Mouse (Mus musculus) CH12F3 (cell line): Measurements from ENCODE around the gene Idh3a.
"Not testable (repeated sequence)": the region's sequence is repeated elsewhere in the genome, so short reads cannot be mapped to it uniquely, and the experiment has no call there.

Experiments
- in situ Hi-C: fragments of 300-500 bp; cut with MboI; formaldehyde crosslinking; loops from 2 replicates; pipeline ENCODE4 v1.14.3; 2020; ENCODE audit warnings: low sequenced_read_pairs

Idh3a gene

DNA sequence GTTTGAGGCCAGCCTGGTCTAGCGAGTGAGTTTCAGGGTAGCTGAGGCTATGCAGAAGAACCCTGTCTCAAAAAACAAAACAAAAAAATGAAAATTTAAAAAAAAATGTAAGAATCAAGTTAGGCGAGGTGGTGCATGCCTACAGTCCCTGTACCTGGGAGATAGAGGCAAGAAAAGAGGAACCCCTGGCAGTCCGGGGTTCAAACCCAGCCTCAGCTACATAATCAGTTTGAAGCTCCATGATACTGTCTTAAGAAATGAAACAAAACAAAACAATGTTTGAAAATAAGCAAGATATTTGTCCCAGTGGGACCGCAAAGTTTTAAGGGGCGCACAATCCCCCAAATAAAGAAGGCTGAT, 315 bp upstream of the Idh3a start:
- in situ Hi-C loops, result no loop called here

DNA sequence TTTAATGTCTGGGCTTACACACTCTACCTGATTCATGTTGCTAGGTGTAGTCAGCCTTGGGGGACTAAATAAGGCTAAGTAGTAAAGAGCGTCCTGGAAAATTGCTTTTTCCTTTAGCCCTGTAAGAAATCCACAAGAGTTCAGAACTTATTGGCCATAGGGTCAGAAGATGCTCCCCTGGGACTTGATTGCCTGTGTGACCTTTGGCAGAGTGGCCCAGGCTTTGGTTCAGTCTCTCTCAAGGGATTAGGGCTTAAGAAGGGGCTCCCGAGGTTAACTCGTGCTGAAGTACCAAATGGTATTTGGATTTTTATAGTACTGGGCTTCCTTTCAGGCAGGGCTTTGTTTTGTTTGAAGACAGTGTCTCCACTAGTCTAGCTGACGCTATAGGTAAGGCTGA, 1.7 kb downstream of the Idh3a start:
- in situ Hi-C loops, result no loop called here

DNA sequence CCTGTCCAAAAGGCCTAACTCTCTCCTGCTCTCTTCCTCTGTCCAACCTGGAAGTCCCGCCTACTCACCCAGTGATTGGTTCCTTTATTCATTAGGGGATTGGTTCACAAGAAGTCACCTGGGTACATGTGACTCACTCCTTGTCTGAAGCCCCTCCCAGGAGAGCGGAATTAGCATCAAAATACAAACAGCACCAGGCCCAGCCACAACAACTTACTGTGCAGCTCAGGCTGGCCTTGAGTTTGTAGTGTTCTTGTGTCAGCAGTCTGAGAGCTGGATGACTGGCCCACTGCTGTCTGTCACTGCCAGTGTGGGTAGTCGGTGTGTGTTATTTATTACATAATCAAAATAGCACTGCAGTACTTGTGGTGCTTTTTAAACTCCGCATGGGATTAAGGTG, 7.5 kb downstream of the Idh3a start:
- in situ Hi-C loops, result not testable (repeated sequence)

DNA sequence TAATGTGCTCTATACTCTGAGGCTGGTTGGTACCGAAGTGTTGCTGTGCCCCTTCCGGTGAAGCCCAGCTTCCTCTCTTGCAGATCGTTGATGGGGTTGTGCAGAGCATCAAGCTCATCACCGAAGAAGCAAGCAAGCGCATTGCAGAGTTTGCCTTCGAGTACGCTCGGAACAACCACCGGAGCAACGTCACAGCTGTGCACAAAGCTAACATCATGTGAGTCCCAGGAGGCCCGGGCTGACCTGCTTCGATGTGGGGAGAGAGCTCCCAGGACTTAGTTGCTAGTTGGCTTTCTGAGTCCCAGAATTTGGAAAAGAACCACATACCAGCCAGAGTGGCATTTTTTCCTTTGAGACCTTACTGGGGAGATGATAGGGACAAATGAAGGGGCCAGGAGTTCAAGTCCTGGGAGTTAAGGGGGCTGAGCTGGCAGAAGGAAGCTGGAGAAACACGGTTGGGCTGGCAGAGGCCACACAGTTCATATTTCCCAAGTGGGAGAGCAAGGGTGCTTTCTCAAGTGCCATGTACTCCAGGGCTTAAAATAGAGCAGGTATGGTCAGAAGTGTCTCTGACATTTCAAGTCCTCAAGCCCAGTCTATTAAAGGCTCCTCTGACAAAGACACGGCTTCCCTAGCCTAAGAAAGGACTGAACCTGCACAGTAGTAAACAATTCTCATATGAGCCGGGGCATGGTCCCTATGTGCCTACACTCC, 10.8 kb downstream of the Idh3a start:
- in situ Hi-C loops, result no loop called here

DNA sequence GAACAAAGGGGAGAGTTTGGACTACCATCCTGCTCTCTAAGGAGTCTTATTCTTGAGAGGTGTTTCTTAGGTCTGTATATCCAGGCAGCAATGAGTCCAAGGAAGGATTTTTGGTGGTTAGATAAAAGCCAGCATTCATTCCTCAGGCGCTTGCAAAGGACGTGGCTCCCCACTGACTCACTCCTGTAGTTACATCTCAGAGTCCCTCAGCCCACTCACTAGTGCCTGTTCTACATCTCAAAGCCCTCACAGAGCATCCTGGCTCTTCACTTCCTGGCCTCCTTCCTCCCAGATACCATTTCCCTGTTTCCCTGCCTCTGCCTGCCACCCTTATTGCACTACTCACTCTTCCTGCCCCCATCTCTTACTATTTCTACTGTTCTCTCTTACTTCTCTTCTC, 16.3 kb downstream of the Idh3a start:
- in situ Hi-C loops, result no loop called here

DNA sequence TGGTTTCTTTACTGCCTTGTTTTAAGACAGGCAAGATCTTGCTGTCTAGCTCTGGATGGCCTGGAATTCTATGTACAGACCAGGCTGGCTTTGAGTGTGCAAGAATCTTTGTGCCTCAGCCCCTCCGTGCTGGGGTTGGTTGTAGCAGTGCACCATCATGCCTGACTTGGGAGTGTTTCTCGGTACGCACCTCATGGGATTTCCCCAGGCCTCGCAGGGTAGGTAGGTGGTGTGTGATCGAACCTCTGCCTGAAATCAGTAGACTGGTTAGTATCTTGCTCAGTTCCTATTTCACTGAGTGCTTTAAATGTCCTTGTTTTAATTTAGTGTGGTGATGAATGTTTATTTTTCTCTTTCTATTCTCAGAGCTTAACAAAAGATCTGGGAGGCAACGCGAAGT, 16.8 kb downstream of the Idh3a start:
- in situ Hi-C loops, result no loop called here

DNA sequence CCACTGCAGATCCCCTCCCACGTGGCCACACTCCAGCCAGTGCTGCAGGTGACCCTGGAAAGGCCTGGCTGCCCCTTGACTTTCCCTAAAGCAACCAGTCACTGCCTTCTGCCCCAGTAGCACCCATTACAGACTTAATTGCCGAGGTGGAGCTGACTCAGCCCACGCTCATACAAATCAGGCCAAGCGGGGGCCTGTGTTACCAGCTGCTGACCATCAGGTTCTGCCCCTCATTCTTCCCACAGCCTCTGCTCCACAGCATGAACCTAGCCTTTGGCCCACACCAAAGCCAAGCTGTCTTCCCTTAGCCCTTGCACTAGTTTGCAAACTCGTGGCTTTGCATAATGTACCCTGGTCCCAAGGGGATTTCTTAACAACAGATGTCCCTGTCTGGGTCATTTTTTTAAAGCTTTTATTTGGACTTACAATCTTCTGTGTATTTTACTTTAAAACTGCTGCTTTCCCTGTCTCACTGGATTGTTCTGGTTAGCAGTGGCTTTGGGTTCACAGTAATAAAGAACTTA, 18.1 kb downstream of the Idh3a start:
- in situ Hi-C loops, result no loop called here

DNA sequence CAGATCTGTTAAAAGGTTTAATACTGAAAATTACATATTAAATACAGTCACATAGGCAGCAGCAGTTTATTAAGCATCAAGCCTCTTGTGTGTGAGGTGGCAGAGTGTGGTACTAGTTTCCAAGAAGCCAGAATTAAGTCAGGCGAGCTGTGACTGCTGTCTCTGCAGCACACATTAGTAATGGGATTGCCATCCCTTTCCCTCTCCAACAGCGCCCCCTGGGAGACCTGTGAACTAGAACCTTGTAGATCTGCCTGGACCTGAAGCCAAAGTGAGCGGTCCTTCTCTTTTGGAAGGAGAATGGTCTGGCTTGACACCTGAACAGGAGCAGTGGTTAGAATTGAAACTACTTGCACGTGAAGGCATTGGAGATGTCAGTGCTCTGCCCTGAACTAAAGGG, 18.8 kb downstream of the Idh3a start:
- in situ Hi-C loops, result no loop called here

DNA sequence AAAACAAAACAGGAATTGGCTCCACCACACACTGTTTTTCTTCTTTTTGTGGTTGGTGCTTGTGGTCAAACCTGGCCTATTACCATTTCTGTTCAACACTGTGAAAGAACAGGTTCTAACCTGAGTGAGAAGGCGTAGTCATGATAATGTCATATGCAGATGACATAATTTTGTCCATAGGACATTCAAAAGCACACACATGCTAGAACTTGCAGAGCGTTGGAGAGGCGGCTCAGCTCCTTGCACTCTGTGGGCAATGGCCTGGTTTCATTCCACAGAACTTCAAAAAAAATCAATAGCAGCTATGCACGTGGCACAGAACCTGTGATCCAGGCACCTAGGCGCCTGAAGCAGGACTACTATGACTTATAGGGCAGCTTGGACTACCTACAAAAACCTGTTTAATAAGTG, 26.7 kb downstream of the Idh3a start:
- in situ Hi-C loops, result no loop called here

DNA sequence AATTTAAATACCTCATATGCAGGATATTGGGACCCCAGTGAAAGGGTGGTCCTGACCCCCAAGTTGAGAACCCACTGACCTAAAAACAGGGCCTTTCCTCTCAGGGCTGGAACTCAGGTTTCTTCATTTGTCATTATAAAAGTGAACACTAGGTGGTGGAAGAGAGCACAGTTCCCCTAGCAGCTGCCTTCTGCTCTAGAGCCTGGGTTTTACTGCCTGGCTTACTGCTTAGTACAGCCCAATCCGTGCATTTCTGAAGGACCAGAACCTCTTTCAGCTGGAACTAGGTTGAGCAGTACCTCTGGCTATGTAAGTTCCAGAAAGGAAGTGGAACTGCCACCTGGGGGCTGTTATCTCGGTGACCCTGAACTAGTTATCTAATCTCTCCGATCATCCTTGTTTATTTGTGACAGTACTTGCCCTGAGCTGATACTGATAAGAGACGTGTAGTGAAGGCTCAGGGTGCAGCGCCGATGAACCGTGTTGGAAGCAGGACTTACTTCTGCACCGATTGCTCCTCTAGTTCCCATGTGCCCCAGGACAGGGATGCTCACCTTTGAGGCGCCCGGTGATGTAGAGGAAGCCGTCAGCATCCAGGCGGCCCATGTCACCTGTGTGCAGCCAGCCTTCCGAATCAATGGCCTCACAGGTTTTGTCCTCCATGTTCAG, 28.2 kb downstream of the Idh3a start:
- in situ Hi-C loops, result no loop called here

DNA sequence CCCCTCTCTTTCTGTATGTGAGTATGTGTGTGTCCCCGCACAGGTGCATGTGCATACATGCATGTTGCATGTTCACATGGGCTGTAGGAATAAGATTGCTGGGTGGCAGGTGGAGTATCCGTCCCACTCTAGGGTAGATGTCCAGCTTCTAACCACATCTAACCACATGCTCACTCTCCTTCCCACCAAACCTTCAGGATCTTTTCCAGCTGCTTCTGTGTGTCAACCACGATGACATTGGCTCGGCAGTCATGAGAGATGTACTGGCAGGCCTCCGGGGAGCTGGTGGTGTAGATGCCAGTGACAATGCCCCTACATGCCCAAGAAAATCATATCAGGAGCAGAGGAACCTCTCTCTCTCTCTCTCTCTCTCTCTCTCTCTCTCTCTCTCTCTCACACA, 41.1 kb downstream of the Idh3a start:
- in situ Hi-C loops, result no loop called here

DNA sequence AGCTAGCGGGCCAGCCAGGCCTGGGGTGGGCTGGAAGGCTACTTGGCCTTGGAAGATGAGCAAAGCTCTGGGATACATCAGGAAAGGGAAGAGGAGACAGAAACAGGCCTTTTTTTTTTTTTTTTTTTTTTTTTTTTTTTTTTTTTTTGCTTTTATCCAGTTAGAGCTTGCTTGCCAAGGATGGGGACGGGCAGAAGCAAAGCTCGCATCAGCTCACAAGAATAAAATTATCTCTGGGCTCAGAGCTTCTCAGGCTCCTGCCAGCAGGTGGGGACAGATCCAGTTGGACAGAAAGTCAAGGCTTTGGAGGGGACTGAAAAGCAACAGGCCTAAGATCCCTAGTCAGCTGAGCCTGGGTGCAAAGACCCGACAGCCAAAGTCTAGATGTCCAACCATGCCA, 42.6 kb downstream of the Idh3a start:
- in situ Hi-C loops, result no loop called here

DNA sequence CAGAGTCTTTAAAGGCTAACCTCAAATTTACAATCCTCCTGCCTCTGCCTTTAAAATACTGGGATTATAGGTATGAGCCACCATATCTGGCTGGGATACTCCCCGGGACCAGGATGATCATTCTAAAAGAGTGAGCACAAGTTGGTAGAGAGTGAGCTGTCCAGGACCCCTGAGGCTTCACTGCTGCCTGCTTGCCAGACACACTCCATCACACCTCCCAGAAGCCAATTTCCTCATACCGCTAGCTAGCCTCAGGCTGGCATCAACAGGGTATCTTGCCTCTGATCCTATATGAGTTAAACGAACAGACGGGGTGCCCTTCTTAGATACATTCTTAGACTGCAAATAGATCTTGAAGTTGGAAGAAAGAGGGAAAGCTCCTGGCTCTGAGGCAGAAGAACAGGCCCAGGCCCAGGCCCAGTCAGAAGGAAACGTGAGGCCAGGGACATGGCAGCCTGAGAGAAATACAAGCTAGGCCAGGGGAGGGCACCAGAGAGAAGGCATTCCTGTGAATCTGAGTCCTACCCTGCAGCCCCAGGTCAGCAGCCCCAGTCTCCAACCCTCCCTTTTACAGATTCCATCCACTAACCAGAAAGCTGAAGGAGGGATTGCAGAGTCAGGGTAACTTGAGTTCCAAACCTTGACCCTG, 43.6 kb downstream of the Idh3a start:
- in situ Hi-C loops, result no loop called here

DNA sequence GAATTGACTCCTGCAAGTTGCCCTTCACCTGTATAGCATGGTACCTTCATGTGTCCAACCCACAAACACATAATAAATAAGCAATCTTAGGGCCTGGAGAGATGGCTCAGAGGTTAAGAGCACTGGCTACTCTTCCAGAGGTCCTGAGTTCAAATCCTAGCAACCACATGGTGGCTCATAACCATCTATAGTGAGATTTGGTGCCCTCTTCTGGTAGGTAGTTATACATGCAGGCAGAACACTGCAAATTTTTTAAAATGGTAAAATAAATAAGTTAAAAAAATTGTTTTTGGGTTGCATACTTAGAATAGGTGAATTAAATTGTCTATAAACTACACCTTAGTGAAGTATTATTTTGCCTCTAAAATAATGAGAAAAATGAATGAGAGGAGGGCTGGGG, 44.8 kb downstream of the Idh3a start:
- in situ Hi-C loops, result no loop called here

DNA sequence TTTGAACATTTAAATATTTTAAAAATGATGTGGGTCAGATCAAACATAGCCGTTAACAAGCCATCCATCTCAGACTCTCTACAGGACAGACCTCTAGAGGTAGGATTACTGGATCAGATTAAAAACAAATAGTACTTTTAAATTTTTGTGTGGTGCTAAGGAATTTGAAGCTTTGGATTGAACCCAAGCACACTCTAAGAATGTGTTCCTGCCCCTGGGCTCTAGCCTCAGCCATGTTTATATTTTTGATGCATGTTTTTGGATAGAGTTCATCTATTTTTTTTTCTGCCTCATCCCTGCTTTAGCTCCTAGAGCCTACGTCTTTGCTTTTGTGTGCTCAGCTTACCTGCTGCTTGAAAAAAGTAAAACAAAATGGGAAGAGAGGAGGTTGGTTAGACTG, 47.3 kb downstream of the Idh3a start:
- in situ Hi-C loops, result no loop called here

DNA sequence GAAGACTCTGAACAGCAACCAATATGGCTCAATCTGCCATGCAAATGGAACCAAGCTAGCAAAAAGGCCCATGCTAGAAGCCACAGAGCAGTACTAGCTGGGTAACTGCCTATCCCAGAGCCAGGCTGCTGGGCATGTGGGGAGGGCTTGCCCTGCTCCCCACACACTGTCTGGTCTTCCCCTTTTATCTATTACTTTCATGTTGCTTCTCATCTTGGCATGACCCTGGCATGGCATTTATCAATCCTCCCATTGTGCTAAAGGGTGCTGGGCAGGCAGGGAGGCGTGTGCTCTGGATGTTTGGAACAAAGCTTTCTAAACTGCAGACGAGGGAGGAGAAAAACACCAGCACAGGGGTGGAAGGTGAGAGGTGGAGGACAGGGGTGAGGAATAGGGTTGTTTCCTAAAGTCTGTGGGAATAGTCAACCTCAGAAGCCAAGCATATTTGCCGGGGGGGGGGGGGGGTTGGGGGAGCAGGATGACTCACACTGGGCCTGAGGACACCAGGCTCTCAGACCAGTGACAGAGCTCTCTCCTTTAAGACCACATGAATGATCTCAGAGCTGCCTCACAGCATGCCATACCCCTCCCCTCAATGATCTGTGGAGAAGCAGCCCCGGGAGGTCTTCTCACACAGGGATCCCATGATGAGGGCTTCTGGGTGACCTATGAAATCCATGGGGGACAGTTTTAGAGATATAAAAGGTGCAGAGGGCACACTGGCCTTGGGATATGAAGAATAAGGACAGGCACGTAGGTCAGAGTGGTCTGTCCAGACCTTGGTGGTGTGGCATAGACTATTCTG, 51.6 kb downstream of the Idh3a start:
- in situ Hi-C loops, result no loop called here

DNA sequence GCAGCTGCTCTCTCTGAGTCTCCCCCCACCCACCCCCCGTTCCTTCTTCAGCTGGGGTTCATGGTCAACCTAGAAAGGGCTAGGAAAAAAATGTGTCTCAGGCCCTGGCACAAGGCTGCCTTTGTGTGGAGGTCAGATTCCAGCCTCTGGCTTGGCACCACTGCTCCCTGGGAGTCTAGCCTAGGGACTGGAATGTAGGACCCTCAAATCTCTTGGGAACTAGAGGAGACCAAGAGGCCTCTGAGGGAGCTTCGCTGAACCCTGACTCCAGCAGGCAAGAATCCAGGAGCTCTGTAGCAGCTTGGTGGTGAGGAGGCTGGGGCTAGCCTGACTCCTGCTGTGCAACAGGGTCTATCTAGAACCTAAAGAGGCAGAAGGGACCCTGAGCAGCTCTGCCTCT, 53.1 kb downstream of the Idh3a start:
- in situ Hi-C loops, result no loop called here

DNA sequence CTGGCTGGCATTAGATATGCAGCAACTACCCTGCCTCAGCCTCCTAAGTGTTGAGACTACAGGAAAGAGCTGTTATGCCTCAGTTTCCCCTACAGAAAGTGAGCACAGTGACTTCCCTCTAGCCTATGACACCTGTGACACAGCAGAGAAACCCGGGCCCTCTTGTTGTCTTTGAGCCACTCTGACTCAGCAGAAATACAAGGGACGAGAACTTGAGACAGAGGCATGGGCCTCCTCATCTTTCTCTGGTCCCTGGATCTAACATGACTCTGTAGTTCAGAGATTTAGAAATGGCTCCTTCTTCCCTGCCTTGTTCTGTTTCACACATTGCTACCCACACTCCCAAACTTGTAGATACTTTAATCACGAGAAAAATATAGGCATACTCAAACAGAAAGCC, 55.4 kb downstream of the Idh3a start:
- in situ Hi-C loops, result no loop called here

DNA sequence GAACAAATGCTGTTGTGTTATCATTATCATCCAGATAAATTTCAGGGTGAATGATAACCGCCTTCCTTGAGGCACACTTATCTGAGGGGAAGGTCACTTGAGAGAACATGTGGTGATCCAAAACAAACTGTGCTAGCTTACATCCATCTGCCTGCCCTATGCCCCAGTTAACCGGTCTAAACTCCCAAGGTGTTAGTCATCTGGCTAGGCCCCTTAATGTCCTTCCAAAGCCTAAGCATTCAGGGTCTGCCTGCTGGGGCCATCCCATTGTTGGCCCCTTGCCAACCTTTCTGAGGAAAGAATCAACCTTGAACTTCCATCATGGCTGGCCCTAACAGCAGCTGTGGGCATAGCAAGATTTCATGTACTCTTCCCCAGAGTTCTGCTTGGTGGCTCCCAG, 56.0 kb downstream of the Idh3a start:
- in situ Hi-C loops, result no loop called here

DNA sequence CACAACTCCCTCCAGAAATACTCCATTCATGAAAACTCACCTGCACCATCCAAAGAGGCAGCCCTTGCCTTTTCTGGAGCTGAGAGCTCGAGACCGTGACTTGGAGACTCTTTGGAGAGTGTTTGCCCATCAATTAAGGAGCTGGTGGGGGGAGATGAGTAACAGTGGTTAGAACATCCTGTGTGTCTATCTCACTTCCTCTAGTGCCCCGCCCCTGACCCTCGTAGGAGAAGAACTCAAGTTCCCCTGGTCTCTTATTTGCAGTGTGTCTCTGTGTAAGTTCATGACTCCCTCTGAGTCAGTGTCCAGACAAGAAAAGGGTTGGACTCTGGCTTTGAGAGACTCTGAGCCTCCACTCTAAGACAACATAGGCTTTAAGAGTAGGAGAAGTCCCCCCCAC, 56.4 kb downstream of the Idh3a start:
- in situ Hi-C loops, result no loop called here

DNA sequence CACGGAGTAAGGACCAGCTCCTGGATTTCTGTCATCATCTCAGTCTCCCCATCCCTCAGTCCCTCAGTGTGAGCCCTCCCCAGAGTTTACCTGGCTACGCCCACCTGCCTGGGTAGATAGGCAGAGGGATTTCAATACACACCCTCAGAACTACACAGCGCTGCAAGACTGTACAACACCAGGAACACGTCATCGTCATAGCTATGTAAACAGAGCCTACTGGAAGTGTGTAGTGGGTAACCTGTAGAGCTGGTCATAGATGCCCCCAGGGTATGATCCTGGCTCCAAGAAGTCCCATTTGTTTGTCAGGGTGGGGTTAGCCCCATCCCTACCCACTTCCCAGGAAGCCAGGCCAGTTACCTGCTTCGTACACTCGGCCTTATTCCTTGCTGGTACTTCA, 57.0 kb downstream of the Idh3a start:
- in situ Hi-C loops, result no loop called here
